Mouse (Mus musculus) kidney, adult 2 months (tissue): Measurements from ENCODE around the gene Trex2.

Experiments used
- CTCF ChIP-seq: fragments of 200-500 bp; conservative IDR thresholded peaks from 2 replicates; pipeline ENCODE4 v1.5.1; 2011; ENCODE audit warnings: low read depth, mild to moderate bottlenecking, control low read depth, low read length, moderate library complexity, mixed read lengths; ENCODE audit not compliant: insufficient read depth, insufficient read length
- POLR2A ChIP-seq: fragments of 200-500 bp; IDR thresholded peaks from one replicate; pipeline ENCODE4 v1.6.1; 2011; ENCODE audit warnings: low read depth, low read length, control low read depth

DNA sequence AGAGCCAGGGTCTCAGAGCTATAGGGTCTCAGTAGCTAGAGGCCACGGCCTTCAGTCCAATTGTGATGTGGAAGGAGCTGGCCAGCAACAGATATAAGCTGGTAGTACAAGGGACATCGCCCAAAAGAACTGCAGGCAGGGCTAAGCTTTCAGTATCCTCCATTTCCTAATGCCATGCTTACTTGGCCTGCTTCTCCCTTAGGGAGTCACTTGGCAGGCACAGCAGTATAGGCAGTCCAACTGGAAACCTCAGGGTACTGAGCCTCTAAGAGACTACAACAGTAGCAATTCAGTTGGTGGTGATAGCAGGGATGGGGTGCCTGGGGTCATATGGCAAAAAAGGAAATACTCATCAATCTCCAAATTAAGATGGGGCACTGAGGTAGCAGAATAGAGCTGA is 42.4 kb upstream of the Trex2 start:
- no peak for TF ChIP-seq CTCF
- TF ChIP-seq POLR2A = no peak
